Mouse (Mus musculus): ENCODE results near the gene Nfx1.

DNA sequence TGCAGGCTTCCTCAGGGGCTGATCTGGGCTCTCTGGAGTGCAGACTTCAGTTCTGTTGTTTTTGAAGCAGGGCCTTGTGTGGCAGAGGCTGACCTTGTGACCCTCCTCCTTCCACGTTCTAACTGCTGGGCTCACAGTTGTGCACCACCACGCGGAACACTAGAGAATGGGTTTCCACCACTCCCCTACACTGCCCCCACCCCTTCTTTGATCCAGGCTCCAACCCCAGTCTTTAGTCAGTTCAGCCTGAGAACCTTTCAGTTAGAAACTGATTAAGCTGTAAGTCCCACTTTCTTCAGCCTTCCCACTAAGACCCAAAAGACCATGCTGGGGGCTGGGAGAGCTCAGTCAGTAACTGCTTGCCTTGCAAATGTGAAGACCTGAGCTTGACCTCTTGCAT lies 45.1 kb upstream of the Nfx1 start:
- TF ChIP-seq POLR2A (IDR thresholded peaks at IDR 0.05; ENCODE audit: insufficient read depth, low read length) (no peak), EP300 (IDR thresholded peaks at IDR 0.05; ENCODE audit: insufficient read depth, low read depth, low read length) (no peak), CTCF (IDR thresholded peaks at IDR 0.05; ENCODE audit: low read depth, low read length) (no peak)

All from ES-Bruce4 (cell line).